Mouse (Mus musculus) liver, embryonic 12.5 days (tissue): ENCODE results near the gene Adipor2. TPM values are rescaled to one million over a fixed set of nuclear protein-coding genes. Genes with fewer than 3 reads are reported as not detected.

ENCODE experiments used
- ATAC-seq: fragments of 200-750 bp; cut with Nextera tagmentation; 2 replicates; pipeline ENCODE4 v1.8.0; 2017; ENCODE audit warnings: moderate number of reproducible peaks, mild to moderate bottlenecking, moderate library complexity
- H3K27ac ChIP-seq: fragments of 300-500 bp; sonication (generic); 2 replicates; pipeline ENCODE4 v1.5.1; 2016; ENCODE audit warnings: mild to moderate bottlenecking
- H3K27me3 ChIP-seq: fragments of 300-500 bp; sonication (generic); replicated peaks from 2 replicates; pipeline ENCODE4 v1.6.1; 2016; ENCODE audit warnings: mild to moderate bottlenecking, moderate library complexity
- H3K36me3 ChIP-seq: fragments of 300-500 bp; sonication (generic); 2 replicates; pipeline ENCODE4 v1.6.1; 2016; ENCODE audit warnings: mild to moderate bottlenecking, moderate library complexity
- H3K4me1 ChIP-seq: fragments of 300-500 bp; sonication (generic); 2 replicates; pipeline ENCODE4 v1.6.1; 2016
- H3K4me2 ChIP-seq: fragments of 300-500 bp; sonication (generic); 2 replicates; pipeline ENCODE4 v1.6.1; 2016; ENCODE audit warnings: mild to moderate bottlenecking, moderate library complexity
- H3K4me3 ChIP-seq: fragments of 300-500 bp; sonication (generic); 2 replicates; pipeline ENCODE4 v1.5.1; 2016; ENCODE audit warnings: mild to moderate bottlenecking, moderate library complexity
- H3K9ac ChIP-seq: fragments of 300-500 bp; sonication (generic); 2 replicates; pipeline ENCODE4 v1.6.1; 2016; ENCODE audit warnings: mild to moderate bottlenecking, moderate library complexity
- H3K9me3 ChIP-seq: fragments of 300-500 bp; sonication (generic); replicated peaks from 2 replicates; pipeline ENCODE4 v1.6.1; 2016; ENCODE audit warnings: mild to moderate bottlenecking, moderate library complexity
- WGBS: fragments of 180-500 bp; shearing (Covaris S2); methylation state at CpG from one replicate; pipeline ENCODE4 v1.1.7; 2016; ENCODE audit not compliant: insufficient replicate concordance; 5-methylcytosine and 5-hydroxymethylcytosine counted together
- polyA plus RNA-seq: library from polyadenylated mRNA; unstranded; fragments of >200 nt; fragmentation: Nextera tagmentation; extraction: Ambion mirVana; gene quantifications from 2 replicates; pipeline ENCODE4 v1.2.1, GENCODE M21; 2016

Adipor2 gene
- polyA plus RNA-seq, 1 experiment from 2014 or later = 30.2 TPM

DNA sequence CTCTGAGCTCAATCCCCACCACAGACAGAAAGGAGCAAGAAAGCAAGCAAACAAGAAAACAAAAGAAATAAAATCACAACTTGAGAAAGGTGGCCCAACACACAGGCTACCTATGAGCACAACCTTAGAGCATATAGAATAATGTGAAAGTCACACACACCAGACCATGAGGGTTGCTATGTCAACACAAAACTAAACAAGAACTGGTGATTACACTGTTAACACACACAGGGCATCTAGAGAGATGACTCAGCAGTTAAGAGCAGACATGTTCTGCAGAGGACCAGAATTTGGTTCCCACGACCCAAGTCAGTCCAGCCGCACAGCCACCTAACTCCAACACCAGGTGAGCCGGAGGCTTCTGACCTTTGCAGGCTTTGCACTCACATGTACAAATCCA, 14.5 kb downstream of the Adipor2 start:
- Histone ChIP-seq H3K36me3 (no peaks in the 10 kb centered on the region), H3K27me3 (no peaks in the 10 kb centered on the region), H3K4me3 (no peak overlapping the region), H3K9me3 (no peaks in the 10 kb centered on the region), H3K4me1 (peaks cover 23% of the 10 kb centered on the region), H3K4me2 (no peak overlapping the region), H3K27ac (no peak overlapping the region), H3K9ac (no peak overlapping the region)
- ATAC-seq = no peak
- 63% methylated on average over 3 of the region's 3 CpGs for WGBS

DNA sequence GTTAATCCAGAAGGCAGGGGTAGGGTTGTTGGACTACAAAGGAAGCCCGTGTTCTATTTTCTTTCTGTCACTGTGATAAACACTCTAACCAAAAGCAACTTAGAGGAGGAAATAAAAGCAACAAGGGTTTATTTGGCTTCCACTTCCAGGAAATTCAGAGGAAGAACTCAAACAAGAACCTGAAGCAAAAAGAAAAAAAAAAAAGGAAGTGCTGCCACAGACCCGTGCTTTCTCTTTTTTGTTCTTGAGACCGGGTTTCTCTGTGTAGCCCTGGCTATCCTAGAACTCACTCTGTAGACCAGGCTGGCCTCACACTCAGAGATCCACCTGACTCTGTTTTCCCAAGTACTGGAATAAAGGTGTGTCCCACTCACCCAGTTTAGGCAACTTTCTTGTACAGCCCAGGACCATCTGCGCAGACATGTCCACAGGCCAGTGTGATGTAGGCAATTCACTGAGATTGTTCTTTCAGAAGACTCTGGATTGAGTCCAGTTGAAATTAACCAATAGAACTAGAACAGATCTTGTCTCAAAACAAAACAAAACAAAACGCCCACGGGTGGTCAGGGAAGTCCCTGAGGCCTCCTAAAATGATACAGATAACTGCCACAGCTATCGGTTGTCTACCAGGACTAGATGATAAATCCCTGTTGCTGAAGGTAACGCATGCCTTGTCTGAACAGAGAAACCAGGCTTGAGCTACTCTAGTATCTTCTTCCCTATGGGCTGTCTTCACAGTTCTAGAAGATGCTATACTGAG, 15.8 kb downstream of the Adipor2 start:
- no peaks in the 10 kb centered on the region for H3K9me3 ChIP-seq
- no peak overlapping the region for H3K4me2 ChIP-seq
- no peak overlapping the region for H3K27ac ChIP-seq
- ATAC-seq = no peak
- no peaks in the 10 kb centered on the region for H3K36me3 ChIP-seq
- no peaks in the 10 kb centered on the region for H3K27me3 ChIP-seq
- H3K4me1 ChIP-seq = peaks cover 21% of the 10 kb centered on the region
- no peak overlapping the region for H3K4me3 ChIP-seq
- WGBS = 35% methylated on average over 8 of the region's 8 CpGs
- no peak overlapping the region for H3K9ac ChIP-seq

DNA sequence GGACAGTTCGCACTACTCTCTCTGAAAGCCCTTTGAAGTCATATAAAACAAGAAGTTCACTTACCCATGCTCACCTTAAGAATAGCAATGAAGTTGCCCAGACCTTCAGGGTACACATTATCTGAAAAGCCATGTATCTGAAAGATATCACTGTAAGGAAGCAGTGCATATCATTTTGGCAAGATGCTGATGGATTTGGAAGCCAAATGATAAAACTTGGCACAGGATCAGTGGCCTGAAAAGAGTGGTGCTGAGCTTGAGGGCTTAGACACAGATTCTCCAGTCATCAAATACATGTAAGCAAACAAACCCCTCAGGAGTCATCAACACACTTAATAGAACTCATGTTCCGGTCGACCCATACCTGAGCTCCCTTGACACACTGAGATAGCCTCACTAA, 16.9 kb downstream of the Adipor2 start:
- no peaks in the 10 kb centered on the region for H3K9me3 ChIP-seq
- no peak for ATAC-seq
- no peak overlapping the region for H3K27ac ChIP-seq
- no peak overlapping the region for H3K4me3 ChIP-seq
- no peaks in the 10 kb centered on the region for H3K36me3 ChIP-seq
- 83% methylated on average over 3 of the region's 3 CpGs for WGBS
- H3K4me1 ChIP-seq = peaks cover 29% of the 10 kb centered on the region
- no peak overlapping the region for H3K4me2 ChIP-seq
- H3K9ac ChIP-seq = no peak overlapping the region
- no peaks in the 10 kb centered on the region for H3K27me3 ChIP-seq

GRCm38 (mm10) chr6:119399371-119399770, 18.1 kb downstream of the Adipor2 start:
- Histone ChIP-seq H3K27me3 (no peaks in the 10 kb centered on the region), H3K27ac (no peak overlapping the region), H3K4me1 (peaks cover 36% of the 10 kb centered on the region), H3K4me2 (no peak overlapping the region), H3K9me3 (no peaks in the 10 kb centered on the region), H3K4me3 (no peak overlapping the region), H3K36me3 (no peaks in the 10 kb centered on the region), H3K9ac (no peak overlapping the region)
- ATAC-seq = no peak
- 82% methylated on average over 3 of the region's 3 CpGs for WGBS

GRCm38 (mm10) chr6:119396309-119396634, 21.2 kb downstream of the Adipor2 start:
- no peak overlapping the region for H3K27ac ChIP-seq
- H3K9ac ChIP-seq = no peak overlapping the region
- no peaks in the 10 kb centered on the region for H3K36me3 ChIP-seq
- no peak overlapping the region for H3K4me2 ChIP-seq
- no peaks in the 10 kb centered on the region for H3K27me3 ChIP-seq
- 22% methylated on average over 5 of the region's 5 CpGs for WGBS
- H3K4me3 ChIP-seq = no peak overlapping the region
- no peaks in the 10 kb centered on the region for H3K9me3 ChIP-seq
- peak; percentile 37 for ATAC-seq
- H3K4me1 ChIP-seq = peaks cover 15% of the 10 kb centered on the region

DNA sequence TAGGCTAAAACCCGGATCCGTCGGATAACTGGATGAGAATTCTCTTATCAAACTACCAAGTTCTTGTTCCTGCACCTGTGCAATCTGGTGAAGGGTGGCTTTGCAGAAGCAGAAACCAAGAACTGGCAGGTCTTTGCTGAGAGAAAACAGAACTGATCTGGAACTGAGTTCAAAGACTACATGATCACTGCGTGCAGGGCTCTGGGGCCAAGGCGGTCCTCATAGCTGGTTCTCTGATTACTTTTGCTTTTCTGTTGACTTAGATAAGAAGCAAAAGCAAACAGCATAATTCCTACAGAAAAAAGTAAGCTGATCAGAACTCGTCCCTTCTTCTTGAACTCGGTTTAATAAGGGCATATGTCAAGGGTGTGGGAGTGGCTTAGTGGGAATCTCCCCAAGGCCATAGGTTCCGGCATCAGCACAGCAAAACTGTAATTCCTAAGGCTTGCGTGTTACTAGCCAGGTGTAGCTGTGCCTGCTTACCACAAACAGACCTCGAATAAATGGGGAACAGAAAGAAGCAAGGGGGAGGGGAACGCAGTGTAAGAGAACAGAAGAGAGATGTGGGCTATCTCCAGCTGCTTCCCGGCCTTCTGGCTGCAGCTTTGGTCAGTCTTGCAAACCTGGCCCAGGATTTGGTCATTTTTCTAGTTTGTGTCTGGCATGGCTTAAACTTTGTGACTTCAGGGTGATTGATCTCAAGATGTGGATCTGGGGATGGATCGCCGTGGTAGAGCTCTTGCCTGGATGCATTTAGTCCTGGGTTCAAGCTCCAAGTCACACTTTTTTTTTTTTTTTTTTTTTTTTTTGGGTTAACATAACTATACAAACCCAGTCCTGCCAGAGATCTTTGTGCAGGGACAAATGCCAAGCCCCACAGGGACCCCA, 21.8 kb downstream of the Adipor2 start:
- Histone ChIP-seq H3K4me2 (peak overlapping the region; percentile 25), H3K27ac (peak overlapping the region; percentile 17; the same call in 1 of the 2 replicates), H3K36me3 (no peaks in the 10 kb centered on the region), H3K9me3 (no peaks in the 10 kb centered on the region), H3K4me1 (peaks cover 15% of the 10 kb centered on the region), H3K9ac (no peak overlapping the region), H3K4me3 (no peak overlapping the region), H3K27me3 (no peaks in the 10 kb centered on the region)
- 44% methylated on average over 14 of the region's 14 CpGs for WGBS
- no peak; the same call in 1 of the 2 replicates for ATAC-seq

GRCm38 (mm10) chr6:119392836-119393235, 24.7 kb downstream of the Adipor2 start:
- Histone ChIP-seq H3K27me3 (no peaks in the 10 kb centered on the region), H3K9me3 (no peaks in the 10 kb centered on the region), H3K36me3 (no peaks in the 10 kb centered on the region), H3K27ac (no peak overlapping the region), H3K4me2 (no peak overlapping the region), H3K4me1 (peaks cover 24% of the 10 kb centered on the region), H3K4me3 (no peak overlapping the region), H3K9ac (no peak overlapping the region)
- no peak for ATAC-seq
- 80% methylated on average over 9 of the region's 9 CpGs for WGBS

- ATAC-seq = no peak
- H3K9ac ChIP-seq = no peak overlapping the region
- WGBS = 79% methylated on average over 4 of the region's 4 CpGs
- H3K27ac ChIP-seq = no peak overlapping the region
- H3K36me3 ChIP-seq = no peaks in the 10 kb centered on the region
- no peaks in the 10 kb centered on the region for H3K9me3 ChIP-seq
- H3K4me1 ChIP-seq = peaks cover 33% of the 10 kb centered on the region
- H3K4me2 ChIP-seq = no peak overlapping the region
- no peaks in the 10 kb centered on the region for H3K27me3 ChIP-seq
- no peak overlapping the region for H3K4me3 ChIP-seq
These were observed 26.8 kb downstream of the Adipor2 start for GRCm38 (mm10) chr6:119390728-119391127.

GRCm38 (mm10) chr6:119389089-119389488, 28.4 kb downstream of the Adipor2 start:
- Histone ChIP-seq H3K27me3 (no peaks in the 10 kb centered on the region), H3K4me1 (peaks cover 35% of the 10 kb centered on the region), H3K4me2 (peak overlapping the region; percentile 72), H3K36me3 (peaks cover 10% of the 10 kb centered on the region), H3K27ac (peak overlapping the region; percentile 93), H3K9me3 (no peaks in the 10 kb centered on the region), H3K4me3 (peak overlapping the region; percentile 96), H3K9ac (peak overlapping the region; percentile 99)
- WGBS = 18% methylated on average over 10 of the region's 10 CpGs
- no peak for ATAC-seq

- Histone ChIP-seq H3K9me3 (no peaks in the 10 kb centered on the region), H3K9ac (peak overlapping the region; percentile 99), H3K4me1 (peaks cover 38% of the 10 kb centered on the region), H3K27ac (peak overlapping the region; percentile 93), H3K36me3 (peaks cover 14% of the 10 kb centered on the region), H3K4me3 (peak overlapping the region; percentile 96), H3K4me2 (peak overlapping the region; percentile 78), H3K27me3 (no peaks in the 10 kb centered on the region)
- WGBS = under 1% methylated on average over 51 of the region's 53 CpGs
- peak; percentile 98 for ATAC-seq
These were observed 28.9 kb downstream of the Adipor2 start for GRCm38 (mm10) chr6:119388650-119389012.

DNA sequence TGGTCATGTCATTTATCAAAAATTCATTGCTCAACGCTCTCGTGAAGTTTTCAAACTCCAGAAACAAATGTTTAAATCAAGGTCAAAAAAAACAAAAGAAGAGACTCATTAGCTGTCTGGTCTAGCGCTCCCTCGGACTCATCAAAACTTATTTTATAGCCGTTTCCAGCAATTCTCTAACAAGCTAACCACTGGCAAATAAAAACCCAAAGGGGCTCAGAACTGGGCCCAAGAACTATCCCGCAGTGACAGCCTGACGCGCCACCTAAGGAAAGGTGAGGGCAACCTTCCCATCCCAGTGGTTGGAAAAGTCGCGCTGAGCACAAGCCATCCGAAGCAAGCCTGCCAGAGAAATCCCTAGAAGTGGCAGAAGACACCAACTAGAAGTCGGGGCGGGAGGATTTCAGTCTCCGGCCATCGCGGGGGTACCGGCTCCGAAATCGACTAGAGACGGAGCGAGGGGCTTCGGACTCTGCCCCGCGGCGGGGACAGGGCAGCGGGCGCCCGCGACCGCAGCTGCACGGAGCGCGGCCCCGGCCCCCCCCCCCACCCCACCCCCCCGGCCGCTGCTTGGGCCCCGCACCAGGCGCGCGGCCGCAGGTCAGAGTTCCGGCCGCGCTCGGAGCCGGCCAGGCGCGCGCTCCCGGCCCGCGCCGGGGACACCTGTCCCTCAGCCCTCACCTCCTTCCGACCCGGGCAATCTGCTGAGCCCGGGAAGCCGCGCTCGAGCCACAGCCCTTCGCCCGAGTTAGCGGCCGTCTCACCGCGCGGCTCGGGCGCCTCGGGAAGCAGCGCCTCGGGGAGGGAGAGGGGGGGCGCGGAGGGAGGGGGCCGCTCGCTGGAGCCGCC, 29.5 kb downstream of the Adipor2 start:
- no peaks in the 10 kb centered on the region for H3K9me3 ChIP-seq
- H3K36me3 ChIP-seq = peaks cover 19% of the 10 kb centered on the region
- no peaks in the 10 kb centered on the region for H3K27me3 ChIP-seq
- H3K4me3 ChIP-seq = peak overlapping the region; percentile 96
- peak overlapping the region; percentile 78 for H3K4me2 ChIP-seq
- H3K27ac ChIP-seq = peak overlapping the region; percentile 93
- 1% methylated on average over 27 of the region's 76 CpGs for WGBS
- peaks cover 41% of the 10 kb centered on the region for H3K4me1 ChIP-seq
- ATAC-seq = peak; percentile 81
- H3K9ac ChIP-seq = peak overlapping the region; percentile 99
